Mouse (Mus musculus): Measurements from ENCODE around the gene Gpr153. TPM values are rescaled to one million over a fixed set of nuclear protein-coding genes. Genes with fewer than 3 reads are reported as not detected.

Gene Gpr153
- polyA plus RNA-seq, 1 experiment from 2014 or later: 6.9 TPM

GRCm38 (mm10) chr4:152313934-152314333 lies 39.9 kb downstream of the Gpr153 start:
- H3K9ac ChIP-seq (ENCODE audit: low read length): no peak overlapping the region
- no peak for TF ChIP-seq EP300 (optimal IDR thresholded peaks at IDR 0.05)
- TF ChIP-seq CTCF (IDR thresholded peaks at IDR 0.05; ENCODE audit: low read depth): peak; percentile 61
- DNase-seq (ENCODE audit: low spot score) (peak; percentile 64), ATAC-seq (ENCODE audit: low FRiP score, low TSS enrichment) (no peak)
- H3K27ac ChIP-seq (replicated peaks): no peak overlapping the region
- H3K9me3 ChIP-seq (ENCODE audit: control insufficient read depth, low read length): no peaks in the 10 kb centered on the region
- H3K4me2 ChIP-seq (replicated peaks; ENCODE audit: low read depth): no peak overlapping the region
- no peaks in the 10 kb centered on the region for H3K36me3 ChIP-seq (ENCODE audit: control insufficient read depth, insufficient read depth, low read length)
- no peak overlapping the region for H3K4me3 ChIP-seq (ENCODE audit: low read depth, low read length)
- peaks cover 22% of the 10 kb centered on the region for H3K27me3 ChIP-seq (ENCODE audit: control insufficient read depth, insufficient read depth, low read length)
- H3K4me1 ChIP-seq (replicated peaks; ENCODE audit: control insufficient read depth, insufficient read depth): no peaks in the 10 kb centered on the region

DNA sequence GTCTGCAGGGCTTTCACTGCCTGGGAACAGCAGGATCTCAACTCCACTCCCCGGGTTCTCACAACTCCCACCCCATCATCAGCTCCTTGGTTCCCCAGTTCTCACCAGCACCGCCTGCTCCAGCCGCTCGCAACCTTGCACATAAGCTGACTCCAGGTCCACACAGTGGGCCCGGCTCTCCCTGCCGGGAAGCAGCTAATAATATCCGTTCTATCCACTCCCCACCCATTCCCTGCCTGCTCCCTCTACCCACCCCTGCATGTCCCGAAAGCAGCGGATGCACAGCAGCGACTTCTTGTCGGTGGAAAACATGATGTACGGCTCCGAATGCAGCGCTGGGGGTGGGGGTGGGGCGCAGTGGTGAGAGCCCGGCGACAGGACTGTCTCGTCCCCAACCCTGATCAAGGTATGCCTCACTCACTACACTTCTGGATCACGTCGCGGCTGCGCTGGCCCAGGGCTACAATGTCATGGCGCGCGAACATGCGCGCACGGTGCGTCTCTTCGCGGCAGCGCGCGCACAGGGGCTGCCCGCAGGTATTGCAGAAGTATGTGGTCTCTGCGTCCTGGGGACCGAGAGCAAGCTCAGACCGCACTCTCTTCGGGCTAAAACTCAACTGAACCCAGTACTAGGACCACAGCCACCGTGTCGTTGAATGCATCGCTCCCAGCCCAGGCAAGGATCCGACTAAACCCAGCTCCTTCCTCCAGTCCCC lies 41.6 kb downstream of the Gpr153 start:
- H3K9me3 ChIP-seq (ENCODE audit: control insufficient read depth, low read length): no peaks in the 10 kb centered on the region
- no peak overlapping the region for H3K4me2 ChIP-seq (replicated peaks; ENCODE audit: low read depth)
- peak overlapping the region; percentile 6; the same call in 1 of the 2 replicates for H3K4me3 ChIP-seq (ENCODE audit: low read depth, low read length)
- H3K9ac ChIP-seq (ENCODE audit: low read length): no peak overlapping the region
- no peak overlapping the region for H3K27ac ChIP-seq (replicated peaks)
- DNase-seq (ENCODE audit: low spot score) (no peak), ATAC-seq (ENCODE audit: low FRiP score, low TSS enrichment) (no peak)
- peaks cover 22% of the 10 kb centered on the region for H3K27me3 ChIP-seq (ENCODE audit: control insufficient read depth, insufficient read depth, low read length)
- H3K36me3 ChIP-seq (ENCODE audit: control insufficient read depth, insufficient read depth, low read length): no peaks in the 10 kb centered on the region
- TF ChIP-seq CTCF (IDR thresholded peaks at IDR 0.05; ENCODE audit: low read depth) (no peak), EP300 (optimal IDR thresholded peaks at IDR 0.05) (no peak)
- no peaks in the 10 kb centered on the region for H3K4me1 ChIP-seq (replicated peaks; ENCODE audit: control insufficient read depth, insufficient read depth)
- under 1% methylated on average over 43 of the region's 43 CpGs for WGBS

- no peak overlapping the region for H3K4me2 ChIP-seq (replicated peaks; ENCODE audit: low read depth)
- no peak for DNase-seq (ENCODE audit: low spot score)
These were observed 43.6 kb downstream of the Gpr153 start for GRCm38 (mm10) chr4:152317631-152318033.

DNA sequence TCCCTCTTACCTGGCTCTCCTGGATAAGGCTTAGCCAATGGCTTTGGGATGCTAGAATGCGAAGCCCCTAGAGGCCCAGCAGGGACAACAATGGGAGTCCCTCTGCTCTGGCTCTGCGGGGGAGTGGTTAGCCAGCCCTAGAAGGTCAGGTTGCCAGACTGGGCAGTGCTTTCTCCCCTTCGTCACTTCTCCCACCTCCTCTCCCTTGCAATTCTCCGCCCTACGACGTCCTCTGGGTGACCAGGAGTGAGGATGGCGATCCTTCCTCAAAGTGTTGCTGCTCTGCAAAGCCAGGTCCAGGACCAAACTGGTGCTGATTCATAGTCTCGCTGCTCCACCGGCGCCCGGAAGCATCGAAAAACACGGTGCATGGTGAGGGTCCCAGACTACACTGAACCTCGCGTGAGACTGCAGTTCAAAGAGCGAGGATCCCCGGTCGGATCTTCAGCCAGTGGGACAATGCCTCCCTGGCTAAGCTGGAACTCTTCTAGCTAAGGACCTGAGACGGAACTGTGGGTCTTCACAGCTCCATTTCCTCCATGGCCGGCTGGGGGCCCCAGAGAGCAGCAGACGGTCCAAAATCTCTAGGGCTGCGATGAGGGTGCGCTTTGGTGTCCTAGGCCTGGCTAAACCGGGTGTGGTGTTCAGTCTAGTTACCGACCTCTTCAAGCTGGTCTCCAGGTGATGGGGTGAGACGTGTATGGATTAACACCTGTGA lies 44.6 kb downstream of the Gpr153 start, which contains the start of gene Rnf207:
TSS of gene Rnf207 (minus strand) at position 477 of the 718 bp plus-strand sequence.
- no peak within 1 kb of the TSS for H3K27ac ChIP-seq (replicated peaks)
- DNase-seq (ENCODE audit: low spot score) (peak; percentile 52), ATAC-seq (ENCODE audit: low FRiP score, low TSS enrichment) (0 out of 2 replicates have a peak, but pooled peaks have one; percentile 30)
- H3K4me2 ChIP-seq (replicated peaks; ENCODE audit: low read depth): peak within 1 kb of the TSS; percentile 45
- H3K4me3 ChIP-seq (ENCODE audit: low read depth, low read length): peak within 1 kb of the TSS; percentile 18; the same call in 1 of the 2 replicates
- peak within 1 kb of the TSS; percentile 13; the same call in 1 of the 2 replicates for H3K9ac ChIP-seq (ENCODE audit: low read length)
- TF ChIP-seq CTCF (IDR thresholded peaks at IDR 0.05; ENCODE audit: low read depth) (peak; percentile 70), EP300 (optimal IDR thresholded peaks at IDR 0.05) (no peak)
- H3K9me3 ChIP-seq (ENCODE audit: control insufficient read depth, low read length): no peaks in the 10 kb centered on the region
- no peaks in the 10 kb centered on the region for H3K36me3 ChIP-seq (ENCODE audit: control insufficient read depth, insufficient read depth, low read length)
- peaks cover 18% of the 10 kb centered on the region for H3K27me3 ChIP-seq (ENCODE audit: control insufficient read depth, insufficient read depth, low read length)
- H3K4me1 ChIP-seq (replicated peaks; ENCODE audit: control insufficient read depth, insufficient read depth): no peaks in the 10 kb centered on the region
- 6% methylated on average over 26 of the region's 26 CpGs for WGBS

More at GRCm38 (mm10) chr4:152317631-152318033, 43.6 kb downstream of the Gpr153 start:
- H3K36me3 ChIP-seq (ENCODE audit: control insufficient read depth, insufficient read depth, low read length): no peaks in the 10 kb centered on the region
- H3K27me3 ChIP-seq (ENCODE audit: control insufficient read depth, insufficient read depth, low read length): peaks cover 18% of the 10 kb centered on the region
- no peak overlapping the region for H3K4me3 ChIP-seq (ENCODE audit: low read depth, low read length)
- TF ChIP-seq EP300 (optimal IDR thresholded peaks at IDR 0.05): no peak
- WGBS: 68% methylated on average over 6 of the region's 6 CpGs
- no peaks in the 10 kb centered on the region for H3K9me3 ChIP-seq (ENCODE audit: control insufficient read depth, low read length)
- no peak for ATAC-seq (ENCODE audit: low FRiP score, low TSS enrichment)
- H3K27ac ChIP-seq (replicated peaks): no peak overlapping the region
- H3K4me1 ChIP-seq (replicated peaks; ENCODE audit: control insufficient read depth, insufficient read depth): no peaks in the 10 kb centered on the region
- no peak overlapping the region for H3K9ac ChIP-seq (ENCODE audit: low read length)

GRCm38 (mm10) chr4:152321464-152321863 lies 47.4 kb downstream of the Gpr153 start:
- TF ChIP-seq EP300 (optimal IDR thresholded peaks at IDR 0.05) (no peak), CTCF (IDR thresholded peaks at IDR 0.05; ENCODE audit: low read depth) (no peak)
- WGBS: 54% methylated on average over 5 of the region's 5 CpGs
- ATAC-seq (ENCODE audit: low FRiP score, low TSS enrichment) (no peak), DNase-seq (ENCODE audit: low spot score) (no peak)
- Histone ChIP-seq H3K4me1 (replicated peaks; ENCODE audit: control insufficient read depth, insufficient read depth) (no peaks in the 10 kb centered on the region), H3K36me3 (ENCODE audit: control insufficient read depth, insufficient read depth, low read length) (no peaks in the 10 kb centered on the region), H3K27me3 (ENCODE audit: control insufficient read depth, insufficient read depth, low read length) (peaks cover 2% of the 10 kb centered on the region), H3K9ac (ENCODE audit: low read length) (no peak overlapping the region), H3K4me2 (replicated peaks; ENCODE audit: low read depth) (no peak overlapping the region), H3K9me3 (ENCODE audit: control insufficient read depth, low read length) (no peaks in the 10 kb centered on the region), H3K4me3 (ENCODE audit: low read depth, low read length) (no peak overlapping the region), H3K27ac (replicated peaks) (no peak overlapping the region)
